Mouse (Mus musculus): Measurements from ENCODE around the gene Trim40.

DNA sequence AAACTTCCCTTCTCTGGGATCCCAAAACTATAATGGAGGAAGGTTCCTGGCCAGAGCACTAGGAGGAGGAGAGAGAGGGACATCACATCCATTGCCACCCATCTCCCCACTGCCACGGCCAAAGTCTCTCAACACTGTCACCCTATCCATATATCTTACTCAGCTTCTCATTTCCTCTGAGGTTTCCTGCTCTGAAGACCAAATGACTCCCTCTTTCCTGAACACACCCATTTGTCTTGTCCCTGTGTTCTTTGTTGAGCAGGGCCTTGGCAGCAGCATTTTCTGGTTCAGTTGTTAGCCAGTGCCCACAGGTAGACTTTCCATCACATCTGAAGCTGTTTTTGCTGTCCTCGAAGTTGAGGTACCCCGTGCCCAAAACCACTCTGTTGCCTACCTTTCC lies 31.7 kb downstream of the Trim40 start:
- TF ChIP-seq CTCF (IDR thresholded peaks at IDR 0.05; ENCODE audit: borderline replicate concordance, control insufficient read depth, extremely low read depth, insufficient read depth, low read length, poor library complexity), result no peak
- TF ChIP-seq POLR2A (IDR thresholded peaks at IDR 0.05; ENCODE audit: control insufficient read depth, extremely low read depth, insufficient read depth, low read length, poor library complexity), result no peak

Data from thymus, adult 2 months (tissue).